Mouse (Mus musculus) MEL (cell line): ENCODE data around the gene Arid1a.
A peak's percentile ranks its signal among the peaks of the same experiment; 100 is the strongest.

ENCODE experiments used
- CTCF ChIP-seq, 3 experiments: IDR thresholded peaks in 2 of 3; conservative IDR thresholded peaks in 1 of 3; 2 replicates each; pipeline ENCODE4 v1.5.1; 2011 to 2012; ENCODE audit warnings: low read length in 3 of 3, low read depth in 2 of 3, mild to moderate bottlenecking in 2 of 3, improper control_type of control experiment in 1 of 3, inconsistent platforms in 1 of 3, mixed read lengths in 1 of 3, moderate library complexity in 1 of 3; ENCODE audit not compliant: control insufficient read depth in 1 of 3, insufficient read depth in 1 of 3, poor library complexity in 1 of 3, severe bottlenecking in 1 of 3
- ELF1 ChIP-seq: IDR thresholded peaks from 2 replicates; pipeline ENCODE4 v1.6.1; 2014; ENCODE audit warnings: low read depth, mild to moderate bottlenecking, inconsistent platforms, low read length, improper control_type of control experiment, moderate library complexity
- EP300 ChIP-seq, 2 experiments: IDR thresholded peaks; 2 replicates each; pipeline ENCODE4 v1.6.1; 2011; ENCODE audit warnings: improper control_type of control experiment in 2 of 2, low read length in 2 of 2, low read depth in 1 of 2, mild to moderate bottlenecking in 1 of 2
- POLR2A ChIP-seq, 2 experiments: IDR thresholded peaks; 2 replicates each; pipeline ENCODE4 v1.6.1; 2011 to 2012; ENCODE audit warnings: low read length in 2 of 2, mild to moderate bottlenecking in 2 of 2, control low read depth in 1 of 2, improper control_type of control experiment in 1 of 2, low read depth in 1 of 2, moderate library complexity in 1 of 2; ENCODE audit not compliant: control insufficient read depth in 1 of 2, insufficient read depth in 1 of 2, poor library complexity in 1 of 2
- USF1 ChIP-seq: IDR thresholded peaks from 2 replicates; pipeline ENCODE4 v1.6.1; 2014; ENCODE audit warnings: low read depth, mild to moderate bottlenecking, inconsistent platforms, low read length, improper control_type of control experiment, moderate library complexity

GRCm38 (mm10) chr4:133756514-133757268 lies at the start of gene Arid1a:
- TF ChIP-seq EP300 (IDR thresholded peaks at IDR 0.05; ENCODE audit: low read depth in 1 of 2, low read length in 2 of 2) (no peak), CTCF (IDR thresholded peaks at IDR 0.05 in 2 of 3, conservative IDR thresholded peaks at IDR 0.05 in 1 of 3; ENCODE audit: control insufficient read depth in 1 of 3, insufficient read depth in 1 of 3, low read depth in 2 of 3, low read length in 3 of 3, poor library complexity in 1 of 3, severe bottlenecking in 1 of 3) (no peak), ELF1 (no peak), POLR2A (IDR thresholded peaks at IDR 0.05; ENCODE audit: control insufficient read depth in 1 of 2, insufficient read depth in 1 of 2, low read depth in 1 of 2, low read length in 2 of 2, poor library complexity in 1 of 2) (peak; percentile 84 to 89), USF1 (no peak)
